In the genomic region with DNA sequence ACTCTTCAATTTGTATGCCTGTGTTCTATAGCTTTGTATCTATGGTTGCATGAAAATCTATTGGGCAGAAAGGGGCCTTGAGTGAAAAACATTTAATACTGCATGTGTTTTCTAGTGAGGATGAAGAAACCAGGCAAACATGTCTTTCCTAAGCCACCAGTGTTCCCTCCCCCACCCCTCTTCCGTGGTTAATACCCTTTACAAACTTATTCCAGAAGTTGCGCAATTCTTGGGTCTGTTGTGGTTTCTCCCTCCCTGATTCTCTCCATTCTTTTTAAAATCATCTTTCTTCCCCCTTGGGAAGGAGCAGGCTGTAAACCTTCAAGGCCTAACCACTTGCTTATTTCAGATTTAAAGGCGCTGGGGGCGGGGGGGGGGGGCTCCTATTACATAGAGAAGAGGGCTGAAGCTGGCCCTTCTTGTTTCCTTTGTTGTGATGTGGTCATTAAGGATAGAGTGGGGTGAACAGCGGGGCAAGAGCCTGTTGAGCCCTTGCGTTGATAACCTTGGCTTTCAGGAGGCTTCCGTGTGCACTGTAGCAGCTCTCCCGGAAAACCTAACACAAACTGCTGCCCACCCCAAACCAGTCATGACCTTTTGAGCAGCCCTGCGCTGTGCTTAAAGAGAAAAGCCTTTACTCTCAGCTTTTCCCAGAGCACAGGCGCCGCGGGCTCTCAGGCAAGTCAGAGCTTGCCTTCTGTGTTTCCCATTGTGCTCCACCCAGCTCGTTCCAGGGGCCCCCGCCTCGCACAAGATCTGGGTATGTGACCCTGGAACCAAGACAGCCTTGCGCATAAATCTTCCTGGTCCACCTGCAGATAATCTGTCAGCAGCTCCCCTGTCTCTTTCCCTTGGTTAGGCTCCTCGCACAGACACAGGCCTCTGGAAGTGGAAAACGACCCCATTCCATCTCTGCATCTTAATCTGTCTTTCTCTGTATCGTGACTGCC, we compare ENCODE assay signal across 9 mouse cellular contexts.
DNase-seq lines count a peak whose midpoint lies in the region; ATAC-seq and TF ChIP-seq lines count a peak whose summit lies in the region.
"Had no signal": no experiment of that assay in that cellular context is flagged by ENCODE, and none has a peak within 500 bp of the region (broad histone marks: within the 10 kb centered on the region; RNA-seq: fewer than 3 reads in every experiment).

No protein-coding gene starts in this region.

- peaks cover 22% of the 10 kb centered on the region; the same call in 1 of the 2 replicates for H3K4me1 ChIP-seq in intestine, embryonic 16.5 days (ENCODE audit: control insufficient read depth, insufficient read depth, low read length)

- H3K36me3 ChIP-seq in C2C12 (ENCODE audit: control insufficient read depth, insufficient read depth) = no peaks in the 10 kb centered on the region
- H3K36me3 ChIP-seq in intestine, embryonic 16.5 days (ENCODE audit: control insufficient read depth, insufficient read depth, low read length) = no peaks in the 10 kb centered on the region

- peaks cover 6% of the 10 kb centered on the region for H3K79me2 ChIP-seq in C2C12 (ENCODE audit: control insufficient read depth, insufficient read depth)

- H3K27ac ChIP-seq in intestine, embryonic 16.5 days (ENCODE audit: low read length) = peak overlapping the region; percentile 89

- H3K79me3 ChIP-seq in C2C12 (ENCODE audit: low read depth) = no peaks in the 10 kb centered on the region

- peak; percentile 50 for DNase-seq in adrenal gland, postnatal 10 days
- DNase-seq in gastrocnemius, adult 18-20 months (ENCODE audit: low spot score) = peak; percentile 41
- DNase-seq in lung, postnatal 36 days = peak; percentile 72
- peak; percentile 71 for DNase-seq in yolk sac, embryonic 10.5 days (ENCODE audit: low spot score)
- no peak for DNase-seq in natural killer cell, adult 2 months (ENCODE audit: low spot score in 2 of 2)

- H3ac ChIP-seq in C2C12 (ENCODE audit: control insufficient read depth, insufficient read length, low read depth) = no peak overlapping the region

- TF ChIP-seq CTCF in C2C12 (IDR thresholded peaks at IDR 0.05; ENCODE audit: control insufficient read depth, insufficient read depth, insufficient read length) = no peak

- peak; percentile 83 for ATAC-seq in intestine, embryonic 16.5 days
- ATAC-seq in monocyte, adult 5-6 weeks (replicated peaks; ENCODE audit: insufficient number of reproducible peaks, low FRiP score, low TSS enrichment, poor library complexity, severe bottlenecking) = no peak

- peak overlapping the region; percentile 34; the same call in 1 of the 2 replicates for H3K9ac ChIP-seq in intestine, embryonic 16.5 days (ENCODE audit: low read depth, low read length)

- H3K4me2 ChIP-seq in intestine, embryonic 16.5 days (ENCODE audit: low read depth, low read length) = peak overlapping the region; percentile 1; the same call in 1 of the 2 replicates

- no peak overlapping the region for H3K4me3 ChIP-seq in C2C12 (ENCODE audit: insufficient read depth, poor library complexity, severe bottlenecking)
- H3K4me3 ChIP-seq in intestine, embryonic 16.5 days (ENCODE audit: low read length) = no peak overlapping the region

- no peaks in the 10 kb centered on the region for H3K9me3 ChIP-seq in intestine, embryonic 16.5 days (ENCODE audit: control insufficient read depth, low read length)
- H3K9me3 ChIP-seq: megakaryocyte, embryonic 14.5 days had no signal

- no peaks in the 10 kb centered on the region for H3K27me3 ChIP-seq in C2C12 (ENCODE audit: control insufficient read depth, insufficient read depth, insufficient read length)
- H3K27me3 ChIP-seq in intestine, embryonic 16.5 days (replicated peaks; ENCODE audit: control insufficient read depth, insufficient read depth, low read length) = no peaks in the 10 kb centered on the region
- H3K27me3 ChIP-seq: megakaryocyte, embryonic 14.5 days had no signal

- 18% methylated on average over 19 of the region's 19 CpGs for WGBS in intestine, embryonic 16.5 days

TF ChIP-seq in C2C12, 6 proteins besides CTCF, POLR2A, EP300 and RAD21:
- TF ChIP-seq USF1 (IDR thresholded peaks at IDR 0.05; ENCODE audit: low read depth) (no peak), CEBPB (IDR thresholded peaks at IDR 0.05; ENCODE audit: low read depth) (peak; percentile 100)

Comparison
In these comparisons a context has a peak if more than half of its experiments do, and no peak if none do; other contexts are left out.
1. DNase-seq: peak in adrenal gland, postnatal 10 days (single experiment), gastrocnemius, adult 18-20 months (single experiment), lung, postnatal 36 days (single experiment) and yolk sac, embryonic 10.5 days (single experiment); none in natural killer cell, adult 2 months (0 of 2).